Comparison of ENCODE assay signal across 10 mouse cellular contexts in the genomic region with DNA sequence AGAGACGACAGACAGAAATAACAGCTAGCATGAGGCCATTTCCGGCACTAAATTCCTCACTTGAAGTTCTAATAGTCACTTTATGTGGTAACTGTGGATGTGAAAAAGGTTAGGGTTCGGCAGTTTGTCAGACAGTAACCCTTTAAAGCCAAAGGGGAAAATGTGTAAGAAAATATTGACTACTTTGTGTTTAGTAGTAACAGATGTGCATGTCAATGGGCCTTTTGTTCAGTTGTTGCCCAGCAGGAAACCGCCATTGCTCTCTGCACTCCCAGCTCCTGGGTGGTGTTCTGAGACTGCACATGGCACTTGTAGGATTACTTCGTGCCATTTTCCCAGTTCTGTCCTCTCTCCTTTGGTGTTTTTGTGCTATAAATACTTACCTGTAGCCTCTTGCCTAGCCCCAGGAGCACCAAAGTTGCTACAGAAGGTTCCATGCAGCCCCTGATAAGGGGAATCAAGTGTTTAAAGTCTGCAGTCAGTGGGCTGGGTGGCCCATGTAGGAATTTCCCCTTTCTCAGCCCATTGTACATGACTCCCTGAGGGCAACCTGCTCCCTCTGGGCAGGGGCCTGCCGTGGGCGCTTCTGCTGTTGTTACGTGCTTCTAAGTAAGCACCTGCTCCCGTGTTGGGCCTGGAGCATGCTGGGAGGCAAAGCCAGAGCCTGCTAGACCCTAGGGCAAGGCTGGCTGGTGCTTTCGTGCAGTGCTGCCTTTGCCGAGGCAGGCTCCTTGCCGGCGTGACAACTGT.
DNase-seq lines count a peak whose midpoint lies in the region; ATAC-seq lines count a peak whose summit lies in the region.
"Had no signal": no experiment of that assay in that cellular context is flagged by ENCODE, and none has a peak within 500 bp of the region (broad histone marks: within the 10 kb centered on the region; RNA-seq: fewer than 3 reads in every experiment).

No protein-coding gene starts in this region.

- no peak overlapping the region for H3K4me2 ChIP-seq in forebrain, embryonic 12.5 days
- no peak overlapping the region for H3K4me2 ChIP-seq in forebrain, embryonic 16.5 days (ENCODE audit: low read length)
- H3K4me2 ChIP-seq in hindbrain, embryonic 13.5 days = no peak overlapping the region
- H3K4me2 ChIP-seq: heart, embryonic 15.5 days had no signal

- no peaks in the 10 kb centered on the region for H3K9me3 ChIP-seq in forebrain, embryonic 12.5 days
- no peaks in the 10 kb centered on the region for H3K9me3 ChIP-seq in forebrain, embryonic 16.5 days (ENCODE audit: control insufficient read depth, low read length)
- no peaks in the 10 kb centered on the region for H3K9me3 ChIP-seq in hindbrain, embryonic 13.5 days
- H3K9me3 ChIP-seq: heart, embryonic 15.5 days had no signal

- DNase-seq in retina, postnatal 1 day = peak; percentile 15
- no peak for DNase-seq in retina, embryonic 14.5 days (ENCODE audit: low spot score)
- no peak for DNase-seq in right cerebral cortex, postnatal 4 days
- no peak for DNase-seq in spleen, adult 12 weeks (ENCODE audit: low spot score)
- DNase-seq: adrenal gland, postnatal 14 days had no signal

- no peaks in the 10 kb centered on the region for H3K36me3 ChIP-seq in forebrain, embryonic 12.5 days (replicated peaks)
- H3K36me3 ChIP-seq in forebrain, embryonic 16.5 days (ENCODE audit: control insufficient read depth, insufficient read depth) = no peaks in the 10 kb centered on the region
- no peaks in the 10 kb centered on the region for H3K36me3 ChIP-seq in hindbrain, embryonic 13.5 days
- H3K36me3 ChIP-seq: heart, embryonic 15.5 days had no signal

- no peak for ATAC-seq in forebrain, embryonic 12.5 days (ENCODE audit: low FRiP score)
- ATAC-seq in forebrain, embryonic 16.5 days = no peak
- ATAC-seq in hindbrain, embryonic 13.5 days (ENCODE audit: low FRiP score) = peak; percentile 40; the same call in 1 of the 2 replicates
- ATAC-seq in inflammation-experienced regulatory T-cells, adult 6 months = no peak

- WGBS in forebrain, embryonic 12.5 days = 20% methylated on average over 13 of the region's 13 CpGs
- WGBS in forebrain, embryonic 16.5 days = 29% methylated on average over 13 of the region's 13 CpGs
- WGBS in hindbrain, embryonic 13.5 days = 17% methylated on average over 13 of the region's 13 CpGs

- peaks cover 20% of the 10 kb centered on the region for H3K4me1 ChIP-seq in forebrain, embryonic 12.5 days
- 0 out of 2 replicates have a peak, but pooled peaks cover 4% of the 10 kb centered on the region for H3K4me1 ChIP-seq in forebrain, embryonic 16.5 days (replicated peaks; ENCODE audit: control insufficient read depth, insufficient read depth, low read length)
- peaks cover 20% of the 10 kb centered on the region for H3K4me1 ChIP-seq in hindbrain, embryonic 13.5 days (replicated peaks)

- H3K9ac ChIP-seq in forebrain, embryonic 12.5 days = no peak overlapping the region
- H3K9ac ChIP-seq in forebrain, embryonic 16.5 days (replicated peaks; ENCODE audit: low read depth, low read length) = no peak overlapping the region
- H3K9ac ChIP-seq in hindbrain, embryonic 13.5 days = no peak overlapping the region
- H3K9ac ChIP-seq: heart, embryonic 15.5 days had no signal

- H3K4me3 ChIP-seq in forebrain, embryonic 12.5 days (replicated peaks) = no peak overlapping the region
- H3K4me3 ChIP-seq in forebrain, embryonic 16.5 days (replicated peaks; ENCODE audit: low read length) = no peak overlapping the region
- no peak overlapping the region for H3K4me3 ChIP-seq in hindbrain, embryonic 13.5 days
- H3K4me3 ChIP-seq: heart, embryonic 15.5 days had no signal

- H3K27me3 ChIP-seq in forebrain, embryonic 12.5 days = 0 out of 2 replicates have a peak, but pooled peaks cover 5% of the 10 kb centered on the region
- H3K27me3 ChIP-seq in forebrain, embryonic 16.5 days (replicated peaks; ENCODE audit: control insufficient read depth, insufficient read depth, low read length) = no peaks in the 10 kb centered on the region
- no peaks in the 10 kb centered on the region for H3K27me3 ChIP-seq in hindbrain, embryonic 13.5 days
- H3K27me3 ChIP-seq: heart, embryonic 15.5 days had no signal

- peak overlapping the region; percentile 50; the same call in 1 of the 2 replicates for H3K27ac ChIP-seq in forebrain, embryonic 12.5 days
- H3K27ac ChIP-seq in forebrain, embryonic 16.5 days (ENCODE audit: low read length) = no peak overlapping the region
- H3K27ac ChIP-seq in hindbrain, embryonic 13.5 days = peak overlapping the region; percentile 12; the same call in 1 of the 2 replicates
- H3K27ac ChIP-seq: heart, embryonic 15.5 days had no signal
